Mouse (Mus musculus) heart, embryonic 14.5 days (tissue): ENCODE results near the gene Rhoj. TPM values are rescaled to one million over a fixed set of nuclear protein-coding genes. Genes with fewer than 3 reads are reported as not detected.

Experiments used
- ATAC-seq: fragments of 200-750 bp; cut with Nextera tagmentation; 2 replicates; pipeline ENCODE4 v1.8.0; 2017; ENCODE audit warnings: low read depth, moderate TSS enrichment; ENCODE audit not compliant: insufficient number of reproducible peaks, insufficient read depth, low FRiP score
- H3K27ac ChIP-seq, 2 experiments: fragments of 200-500 bp in 1 of 2; fragments of 300-500 bp in 1 of 2; sonication (generic) in 1 of 2; replicated peaks in 1 of 2; 2 replicates each; pipeline ENCODE4 v1.5.1; 2012 to 2014; ENCODE audit warnings: low read depth in 2 of 2, low read length in 2 of 2, control low read depth in 1 of 2, mild to moderate bottlenecking in 1 of 2, mixed read lengths in 1 of 2; ENCODE audit not compliant: control insufficient read depth in 1 of 2, insufficient read depth in 1 of 2
- H3K27me3 ChIP-seq: fragments of 300-500 bp; sonication (generic); 2 replicates; pipeline ENCODE4 v1.6.1; 2014; ENCODE audit warnings: mild to moderate bottlenecking, low read length, control low read depth; ENCODE audit not compliant: control insufficient read depth, insufficient read depth
- H3K36me3 ChIP-seq: fragments of 300-500 bp; sonication (generic); 2 replicates; pipeline ENCODE4 v1.6.1; 2014; ENCODE audit warnings: mild to moderate bottlenecking, control low read depth, low read length, mixed read lengths; ENCODE audit not compliant: control insufficient read depth, insufficient read depth
- H3K4me1 ChIP-seq, 2 experiments: fragments of 200-500 bp in 1 of 2; fragments of 300-500 bp in 1 of 2; sonication (generic) in 1 of 2; 2 replicates each; pipeline ENCODE4 v1.6.1; 2012 to 2014; ENCODE audit warnings: low read length in 2 of 2, control low read depth in 1 of 2, mixed read lengths in 1 of 2; ENCODE audit not compliant: control insufficient read depth in 2 of 2, insufficient read depth in 2 of 2
- H3K4me2 ChIP-seq: fragments of 300-500 bp; sonication (generic); 2 replicates; pipeline ENCODE4 v1.6.1; 2014; ENCODE audit warnings: mild to moderate bottlenecking, low read length
- H3K4me3 ChIP-seq, 2 experiments: fragments of 200-500 bp in 1 of 2; fragments of 300-500 bp in 1 of 2; sonication (generic) in 1 of 2; 2 replicates each; pipeline ENCODE4 v1.5.1; 2012 to 2014; ENCODE audit warnings: low read length in 2 of 2, mild to moderate bottlenecking in 2 of 2, control low read depth in 1 of 2, low read depth in 1 of 2, moderate library complexity in 1 of 2; ENCODE audit not compliant: control insufficient read depth in 1 of 2, insufficient read depth in 1 of 2
- H3K9ac ChIP-seq: fragments of 300-500 bp; sonication (generic); 2 replicates; pipeline ENCODE4 v1.6.1; 2014; ENCODE audit warnings: mild to moderate bottlenecking, low read length
- H3K9me3 ChIP-seq: fragments of 300-500 bp; sonication (generic); 2 replicates; pipeline ENCODE4 v1.6.1; 2016; ENCODE audit warnings: low read length, control low read depth; ENCODE audit not compliant: control insufficient read depth
- WGBS: fragments of 180-500 bp; shearing (Covaris S2); extraction: QIAGEN DNeasy Blood & Tissue Kit; methylation state at CpG from one replicate; pipeline ENCODE4 v1.1.7; 2014; 5-methylcytosine and 5-hydroxymethylcytosine counted together
- polyA plus RNA-seq: library from polyadenylated mRNA; unstranded; fragments of >200 nt; fragmentation: Nextera tagmentation; extraction: Ambion mirVana; gene quantifications from 2 replicates; pipeline ENCODE4 v1.2.1, GENCODE M21; 2014

Rhoj gene
- polyA plus RNA-seq, 1 experiment from 2014 or later, result 48.5 TPM

DNA sequence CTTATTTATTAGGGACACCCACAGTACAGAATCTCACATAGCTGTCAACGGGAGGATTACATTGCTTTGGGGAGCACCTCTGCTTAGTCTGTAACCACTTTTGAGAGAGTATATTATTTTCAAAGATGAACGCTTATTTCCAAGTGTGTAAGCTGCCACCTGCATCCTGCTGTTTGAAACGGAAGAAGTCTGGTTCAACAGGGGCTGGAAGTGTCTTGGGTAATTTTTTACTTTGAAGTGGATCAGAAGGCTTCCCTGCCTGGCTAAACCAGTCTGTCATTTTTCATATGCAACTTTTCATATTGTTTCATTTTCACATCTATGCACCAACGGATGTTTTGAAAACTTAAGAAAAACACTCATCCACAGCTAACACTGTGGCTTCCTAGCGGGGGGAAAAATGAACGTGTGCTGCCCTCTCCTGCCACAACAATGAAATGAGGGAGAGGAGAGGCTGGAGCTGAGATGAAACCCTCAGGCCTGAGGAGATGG lies 141.4 kb downstream of the Rhoj start:
- Histone ChIP-seq H3K36me3 (peaks cover 33% of the 10 kb centered on the region), H3K4me2 (no peak overlapping the region), H3K27me3 (no peaks in the 10 kb centered on the region), H3K4me1 (peaks cover 0 to under 1% of the 10 kb centered on the region in 2 experiments; a peak in 2 of 4 replicates), H3K9me3 (no peaks in the 10 kb centered on the region), H3K27ac (peak overlapping the region in 1 of 2 experiments; percentile 27; a peak in 1 of 4 replicates), H3K9ac (no peak overlapping the region), H3K4me3 (no peak overlapping the region)
- 64% methylated on average over 6 of the region's 6 CpGs for WGBS
- ATAC-seq, result no peak

GRCm38 (mm10) chr12:75450011-75450410 lies 141.9 kb downstream of the Rhoj start:
- no peak overlapping the region for H3K4me2 ChIP-seq

DNA sequence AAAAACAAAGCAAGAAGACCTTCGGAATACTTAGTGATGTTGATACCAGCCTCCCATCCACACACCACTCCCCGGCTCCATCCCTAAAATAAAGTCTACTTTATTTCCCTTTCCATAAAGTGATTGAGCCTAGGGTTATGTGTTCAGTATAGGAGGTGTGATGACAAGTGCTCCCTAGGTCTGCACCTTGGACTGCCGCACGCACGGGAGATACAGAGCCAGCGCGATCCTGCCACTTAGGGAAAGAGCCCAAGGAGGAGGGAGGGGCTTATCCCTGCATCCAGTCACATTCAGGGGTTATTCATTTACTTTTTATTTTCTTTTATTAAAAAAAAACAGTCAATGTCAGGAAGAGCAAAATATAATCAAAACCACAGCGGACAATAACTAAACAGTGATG lies 142.5 kb downstream of the Rhoj start:
- WGBS, result 79% methylated on average over 8 of the region's 8 CpGs
- H3K4me1 ChIP-seq, result no peaks in the 10 kb centered on the region

More at GRCm38 (mm10) chr12:75450011-75450410, 141.9 kb downstream of the Rhoj start:
- Histone ChIP-seq H3K27ac (no peak overlapping the region), H3K36me3 (peaks cover 37% of the 10 kb centered on the region), H3K9ac (no peak overlapping the region), H3K9me3 (no peaks in the 10 kb centered on the region), H3K4me3 (no peak overlapping the region), H3K4me1 (no peaks in the 10 kb centered on the region), H3K27me3 (no peaks in the 10 kb centered on the region)
- WGBS, result 73% methylated on average over 14 of the region's 14 CpGs
- no peak for ATAC-seq

More for the DNA sequence above, 142.5 kb downstream of the Rhoj start:
- Histone ChIP-seq H3K9ac (no peak overlapping the region), H3K36me3 (peaks cover 37% of the 10 kb centered on the region), H3K4me2 (no peak overlapping the region), H3K4me3 (no peak overlapping the region), H3K27me3 (no peaks in the 10 kb centered on the region), H3K9me3 (no peaks in the 10 kb centered on the region), H3K27ac (no peak overlapping the region)
- 0 out of 2 replicates have a peak, but pooled peaks have one; percentile 43 for ATAC-seq

Other genes with a start within 250 kb of the Rhoj start
- gene Kcnh5, start 131.0 kb upstream of the Rhoj start, polyA plus RNA-seq, result not detected in 2 replicates
- gene Gphb5, start 108.5 kb downstream of the Rhoj start, polyA plus RNA-seq, result not detected in 2 replicates